Mouse (Mus musculus) myocyte (in vitro differentiated cells): ENCODE results near the gene Ranbp9.
A peak's percentile ranks its signal among the peaks of the same experiment; 100 is the strongest.

ENCODE experiments used
- MYOD1 ChIP-seq, 3 experiments: IDR thresholded peaks; one replicate each; pipeline ENCODE4 v1.6.1; 2011; ENCODE audit warnings: control low read depth in 2 of 3, low read depth in 2 of 3, mild to moderate bottlenecking in 2 of 3, moderate library complexity in 1 of 3; ENCODE audit not compliant: insufficient read length in 2 of 3, control insufficient read depth in 1 of 3
- POLR2A ChIP-seq: IDR thresholded peaks from one replicate; pipeline ENCODE4 v1.6.1; 2011; ENCODE audit warnings: low read depth, mild to moderate bottlenecking, control low read depth, moderate library complexity; ENCODE audit not compliant: insufficient read length

DNA sequence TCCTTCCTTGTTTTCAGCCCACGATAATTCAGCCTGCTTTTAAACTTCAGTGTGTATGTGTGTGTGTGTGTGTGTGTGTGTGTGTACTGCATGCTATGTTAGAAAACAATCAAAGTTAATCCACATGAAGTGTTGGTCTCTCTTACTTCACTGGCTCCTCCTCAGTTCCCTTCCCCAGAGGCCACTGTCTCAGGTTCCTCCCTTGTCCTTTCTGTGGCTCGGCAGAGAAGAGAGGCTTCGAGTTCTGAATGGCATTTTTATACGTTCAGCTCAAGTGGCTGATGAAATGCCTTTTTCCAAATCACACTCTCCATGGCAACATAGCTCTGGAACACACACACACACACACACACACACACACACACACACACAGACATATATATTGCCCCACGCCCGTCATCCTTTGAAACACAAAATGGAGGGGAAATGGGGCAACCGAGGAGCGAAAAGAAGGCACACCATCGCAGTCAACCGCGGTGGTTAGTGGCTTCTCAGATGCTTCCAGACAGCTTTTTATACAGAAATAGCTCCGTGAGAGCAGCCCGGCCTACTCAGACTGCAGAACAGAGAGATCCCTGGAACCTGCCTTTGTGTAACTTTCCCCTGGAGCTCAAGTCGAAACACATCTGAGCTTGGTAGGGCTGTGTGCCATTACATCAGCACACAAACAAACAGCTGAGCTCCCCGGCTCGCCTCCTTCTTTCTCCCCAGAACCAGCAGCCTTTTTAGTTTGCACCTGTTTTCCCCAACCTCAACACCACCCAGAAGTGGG lies 44.5 kb upstream of the Ranbp9 start:
- TF ChIP-seq POLR2A: no peak
- peak; percentile 51 to 70 (median 66) for TF ChIP-seq MYOD1 (IDR thresholded peaks at IDR 0.05; ENCODE audit: control insufficient read depth in 1 of 3, insufficient read length in 2 of 3, low read depth in 2 of 3)
